Mouse (Mus musculus) stomach, embryonic 15.5 days (tissue): ENCODE measurements around the gene Otud4. TPM values are rescaled to one million over a fixed set of nuclear protein-coding genes. Genes with fewer than 3 reads are reported as not detected.

Source experiments
- ATAC-seq: fragments of 200-750 bp; cut with Nextera tagmentation; 2 replicates; pipeline ENCODE4 v1.8.0; 2017; ENCODE audit warnings: low read depth, moderate number of reproducible peaks, moderate TSS enrichment; ENCODE audit not compliant: insufficient read depth, low FRiP score
- H3K27ac ChIP-seq: fragments of 300-500 bp; sonication (generic); 2 replicates; pipeline ENCODE4 v1.5.1; 2015; ENCODE audit warnings: mild to moderate bottlenecking, inconsistent platforms
- H3K27me3 ChIP-seq: fragments of 300-500 bp; sonication (generic); replicated peaks from 2 replicates; pipeline ENCODE4 v1.6.1; 2015; ENCODE audit warnings: inconsistent platforms
- H3K36me3 ChIP-seq: fragments of 300-500 bp; sonication (generic); 2 replicates; pipeline ENCODE4 v1.6.1; 2015; ENCODE audit warnings: inconsistent platforms
- H3K4me1 ChIP-seq: fragments of 300-500 bp; sonication (generic); 2 replicates; pipeline ENCODE4 v1.6.1; 2015; ENCODE audit warnings: inconsistent platforms
- H3K4me2 ChIP-seq: fragments of 300-500 bp; sonication (generic); 2 replicates; pipeline ENCODE4 v1.6.1; 2015; ENCODE audit warnings: mild to moderate bottlenecking, inconsistent platforms
- H3K4me3 ChIP-seq: fragments of 300-500 bp; sonication (generic); replicated peaks from 2 replicates; pipeline ENCODE4 v1.5.1; 2015; ENCODE audit warnings: inconsistent platforms
- H3K9ac ChIP-seq: fragments of 300-500 bp; sonication (generic); 2 replicates; pipeline ENCODE4 v1.6.1; 2015; ENCODE audit warnings: inconsistent platforms
- H3K9me3 ChIP-seq: fragments of 300-500 bp; sonication (generic); 2 replicates; pipeline ENCODE4 v1.6.1; 2016; ENCODE audit warnings: inconsistent platforms
- WGBS: fragments of 180-500 bp; shearing (Covaris S2); methylation state at CpG from one replicate; pipeline ENCODE4 v1.1.7; 2015; 5-methylcytosine and 5-hydroxymethylcytosine counted together
- polyA plus RNA-seq: library from polyadenylated mRNA; unstranded; fragments of >200 nt; fragmentation: Nextera tagmentation; extraction: Ambion mirVana; gene quantifications from 2 replicates; pipeline ENCODE4 v1.2.1, GENCODE M21; 2015

Otud4 gene
- polyA plus RNA-seq, 1 experiment from 2014 or later, result 13.3 TPM

GRCm38 (mm10) chr8:79711064-79711961 is 71.9 kb downstream of the Otud4 start, which contains the start of the genes Abce1 and Anapc10:
Abce1 (minus strand) TSS chr8:79711740.
Anapc10 (plus strand) TSS chr8:79711820.
- H3K27ac ChIP-seq, result peak within 1 kb of the TSS; percentile 78
- H3K27me3 ChIP-seq, result no peaks in the 10 kb centered on the region
- peak within 1 kb of the TSS; percentile 65 for H3K4me2 ChIP-seq
- peaks cover 7% of the 10 kb centered on the region; the same call in 1 of the 2 replicates for H3K36me3 ChIP-seq
- H3K4me3 ChIP-seq, result peak within 1 kb of the TSS; percentile 76
- ATAC-seq, result peak; percentile 99
- WGBS, result under 1% methylated on average over 73 of the region's 73 CpGs
- H3K9ac ChIP-seq, result peak within 1 kb of the TSS; percentile 72
- no peaks in the 10 kb centered on the region for H3K4me1 ChIP-seq
- no peaks in the 10 kb centered on the region for H3K9me3 ChIP-seq

- 43% methylated on average over 5 of the region's 6 CpGs for WGBS
- Histone ChIP-seq H3K4me2 (peak overlapping the region; percentile 30; the same call in 1 of the 2 replicates), H3K4me1 (no peaks in the 10 kb centered on the region), H3K36me3 (peaks cover 6% of the 10 kb centered on the region; the same call in 1 of the 2 replicates), H3K27ac (no peak overlapping the region), H3K4me3 (no peak overlapping the region), H3K9me3 (no peaks in the 10 kb centered on the region), H3K27me3 (no peaks in the 10 kb centered on the region), H3K9ac (no peak overlapping the region)
- no peak for ATAC-seq
Observed at GRCm38 (mm10) chr8:79712676-79713075, 73.3 kb downstream of the Otud4 start.

GRCm38 (mm10) chr8:79721537-79721936 is 82.1 kb downstream of the Otud4 start:
- Histone ChIP-seq H3K4me1 (no peaks in the 10 kb centered on the region), H3K9me3 (no peaks in the 10 kb centered on the region), H3K27me3 (no peaks in the 10 kb centered on the region), H3K27ac (no peak overlapping the region), H3K4me2 (no peak overlapping the region), H3K36me3 (peaks cover 8% of the 10 kb centered on the region; the same call in 1 of the 2 replicates), H3K9ac (no peak overlapping the region), H3K4me3 (no peak overlapping the region)
- ATAC-seq, result no peak

GRCm38 (mm10) chr8:79723308-79723707 is 83.9 kb downstream of the Otud4 start:
- no peak overlapping the region for H3K4me2 ChIP-seq
- H3K27ac ChIP-seq, result no peak overlapping the region
- no peaks in the 10 kb centered on the region for H3K27me3 ChIP-seq
- H3K4me3 ChIP-seq, result no peak overlapping the region
- H3K36me3 ChIP-seq, result peaks cover 8% of the 10 kb centered on the region; the same call in 1 of the 2 replicates
- no peaks in the 10 kb centered on the region for H3K4me1 ChIP-seq
- no peaks in the 10 kb centered on the region for H3K9me3 ChIP-seq
- ATAC-seq, result no peak
- H3K9ac ChIP-seq, result no peak overlapping the region

GRCm38 (mm10) chr8:79724589-79724988 is 85.2 kb downstream of the Otud4 start:
- no peak overlapping the region for H3K4me2 ChIP-seq
- no peak overlapping the region for H3K4me3 ChIP-seq
- H3K4me1 ChIP-seq, result no peaks in the 10 kb centered on the region
- H3K27me3 ChIP-seq, result no peaks in the 10 kb centered on the region
- no peak overlapping the region for H3K9ac ChIP-seq
- no peaks in the 10 kb centered on the region for H3K9me3 ChIP-seq
- ATAC-seq, result no peak
- WGBS, result 55% methylated on average over 3 of the region's 3 CpGs
- H3K27ac ChIP-seq, result no peak overlapping the region
- H3K36me3 ChIP-seq, result peaks cover 8% of the 10 kb centered on the region; the same call in 1 of the 2 replicates

Other genes starting within 250 kb of the Otud4 start
- 39.8 and 39.9 TPM in 2 replicates for gene Smad1, start 240.1 kb upstream of the Otud4 start, polyA plus RNA-seq
- 92.7 and 103 TPM in 2 replicates for gene Abce1, start 72.1 kb downstream of the Otud4 start, polyA plus RNA-seq
- gene Anapc10, start 72.2 kb downstream of the Otud4 start, polyA plus RNA-seq, result 32.7 and 33.4 TPM in 2 replicates